Mouse (Mus musculus) hindbrain, embryonic 15.5 days (tissue): ENCODE data around the gene Rgl1. TPM values are rescaled to one million over a fixed set of nuclear protein-coding genes. Genes with fewer than 3 reads are reported as not detected.
"Not testable (repeated sequence)": the region's sequence is repeated elsewhere in the genome, so short reads cannot be mapped to it uniquely, and the experiment has no call there.

Experiments
- ATAC-seq: fragments of 200-750 bp; cut with Nextera tagmentation; 2 replicates; pipeline ENCODE4 v1.8.0; 2017; ENCODE audit warnings: low read depth, moderate number of reproducible peaks, moderate TSS enrichment; ENCODE audit not compliant: low FRiP score
- H3K27ac ChIP-seq: fragments of 300-500 bp; sonication (generic); replicated peaks from 2 replicates; pipeline ENCODE4 v1.5.1; 2015; ENCODE audit warnings: mild to moderate bottlenecking, inconsistent platforms
- H3K27me3 ChIP-seq: fragments of 300-500 bp; sonication (generic); 2 replicates; pipeline ENCODE4 v1.6.1; 2015; ENCODE audit warnings: control low read depth, inconsistent platforms
- H3K36me3 ChIP-seq: fragments of 300-500 bp; sonication (generic); 2 replicates; pipeline ENCODE4 v1.6.1; 2015; ENCODE audit warnings: control low read depth, inconsistent platforms
- H3K4me1 ChIP-seq: fragments of 300-500 bp; sonication (generic); replicated peaks from 2 replicates; pipeline ENCODE4 v1.6.1; 2015; ENCODE audit warnings: control low read depth, inconsistent platforms
- H3K4me2 ChIP-seq: fragments of 300-500 bp; sonication (generic); 2 replicates; pipeline ENCODE4 v1.6.1; 2015; ENCODE audit warnings: moderate library complexity, mild to moderate bottlenecking, inconsistent platforms
- H3K4me3 ChIP-seq: fragments of 300-500 bp; sonication (generic); 2 replicates; pipeline ENCODE4 v1.5.1; 2015; ENCODE audit warnings: mild to moderate bottlenecking, inconsistent platforms
- H3K9ac ChIP-seq: fragments of 300-500 bp; sonication (generic); 2 replicates; pipeline ENCODE4 v1.6.1; 2015; ENCODE audit warnings: inconsistent platforms
- H3K9me3 ChIP-seq: fragments of 300-500 bp; sonication (generic); 2 replicates; pipeline ENCODE4 v1.6.1; 2016; ENCODE audit warnings: control low read depth, inconsistent platforms
- WGBS: fragments of 180-500 bp; shearing (Covaris S2); methylation state at CpG from one replicate; pipeline ENCODE4 v1.1.7; 2015; 5-methylcytosine and 5-hydroxymethylcytosine counted together
- polyA plus RNA-seq: library from polyadenylated mRNA; unstranded; fragments of >200 nt; fragmentation: Nextera tagmentation; extraction: Ambion mirVana; gene quantifications from 2 replicates; pipeline ENCODE4 v1.2.1, GENCODE M21; 2015

The Rgl1 gene
- polyA plus RNA-seq, 1 experiment from 2014 or later, result 18.9 TPM

DNA sequence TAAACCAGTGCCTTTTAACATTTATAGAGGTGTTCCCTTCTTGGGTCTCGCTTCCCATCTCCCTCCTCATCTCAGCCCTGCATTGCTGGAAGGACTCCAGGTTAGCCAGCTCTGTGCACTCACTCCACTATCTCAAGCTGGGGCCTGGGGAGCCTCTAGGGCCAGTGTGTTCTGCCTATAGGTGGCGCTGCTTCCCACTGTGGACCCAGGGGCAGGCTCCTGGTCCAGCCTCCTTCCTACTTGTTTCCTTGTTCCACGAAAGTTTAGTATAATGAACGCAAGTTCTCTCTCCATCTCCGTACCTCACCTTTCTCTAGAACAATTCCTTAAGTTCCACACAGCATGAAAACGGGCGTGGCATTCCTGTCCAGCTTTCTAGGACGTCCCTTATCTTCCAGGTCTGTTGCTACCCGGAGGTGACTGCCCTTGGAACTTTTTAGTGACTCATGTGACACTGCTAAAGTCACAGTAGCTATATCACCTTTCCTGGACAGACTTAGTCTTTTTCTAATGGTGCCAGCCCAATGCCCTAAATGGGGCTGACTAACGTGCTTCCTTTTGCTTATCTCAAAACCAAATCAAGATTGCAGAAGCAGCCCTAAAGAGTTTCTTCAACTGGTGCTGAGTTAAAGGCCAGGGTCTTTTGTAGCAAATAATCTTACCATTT, 13.1 kb upstream of the Rgl1 start:
- no peak overlapping the region for H3K4me3 ChIP-seq
- peaks cover 15% of the 10 kb centered on the region for H3K36me3 ChIP-seq
- H3K9ac ChIP-seq, result no peak overlapping the region
- ATAC-seq, result no peak
- H3K4me1 ChIP-seq, result no peaks in the 10 kb centered on the region
- WGBS, result 38% methylated on average over 10 of the region's 10 CpGs
- H3K4me2 ChIP-seq, result no peak overlapping the region
- H3K27me3 ChIP-seq, result no peaks in the 10 kb centered on the region
- no peak overlapping the region for H3K27ac ChIP-seq
- H3K9me3 ChIP-seq, result no peaks in the 10 kb centered on the region

GRCm38 (mm10) chr1:152774601-152775000, 8.4 kb upstream of the Rgl1 start:
- H3K9me3 ChIP-seq, H3K4me2 ChIP-seq, H3K27me3 ChIP-seq, H3K4me1 ChIP-seq, ATAC-seq, H3K27ac ChIP-seq, H3K4me3 ChIP-seq, H3K9ac ChIP-seq: not testable (repeated sequence)
- 91% methylated on average over 3 of the region's 3 CpGs for WGBS
- H3K36me3 ChIP-seq, result peaks cover 42% of the 10 kb centered on the region

- ATAC-seq, result no peak
- H3K9me3 ChIP-seq, result no peaks in the 10 kb centered on the region
- no peak overlapping the region for H3K4me2 ChIP-seq
- H3K4me1 ChIP-seq, result peaks cover 16% of the 10 kb centered on the region
- WGBS, result 88% methylated on average over 9 of the region's 9 CpGs
- H3K36me3 ChIP-seq, result peaks cover 40% of the 10 kb centered on the region
- H3K9ac ChIP-seq, result no peak overlapping the region
- H3K4me3 ChIP-seq, result no peak overlapping the region
- no peaks in the 10 kb centered on the region for H3K27me3 ChIP-seq
- H3K27ac ChIP-seq, result no peak overlapping the region
These were observed 4.9 kb upstream of the Rgl1 start for GRCm38 (mm10) chr1:152771016-152771415.

DNA sequence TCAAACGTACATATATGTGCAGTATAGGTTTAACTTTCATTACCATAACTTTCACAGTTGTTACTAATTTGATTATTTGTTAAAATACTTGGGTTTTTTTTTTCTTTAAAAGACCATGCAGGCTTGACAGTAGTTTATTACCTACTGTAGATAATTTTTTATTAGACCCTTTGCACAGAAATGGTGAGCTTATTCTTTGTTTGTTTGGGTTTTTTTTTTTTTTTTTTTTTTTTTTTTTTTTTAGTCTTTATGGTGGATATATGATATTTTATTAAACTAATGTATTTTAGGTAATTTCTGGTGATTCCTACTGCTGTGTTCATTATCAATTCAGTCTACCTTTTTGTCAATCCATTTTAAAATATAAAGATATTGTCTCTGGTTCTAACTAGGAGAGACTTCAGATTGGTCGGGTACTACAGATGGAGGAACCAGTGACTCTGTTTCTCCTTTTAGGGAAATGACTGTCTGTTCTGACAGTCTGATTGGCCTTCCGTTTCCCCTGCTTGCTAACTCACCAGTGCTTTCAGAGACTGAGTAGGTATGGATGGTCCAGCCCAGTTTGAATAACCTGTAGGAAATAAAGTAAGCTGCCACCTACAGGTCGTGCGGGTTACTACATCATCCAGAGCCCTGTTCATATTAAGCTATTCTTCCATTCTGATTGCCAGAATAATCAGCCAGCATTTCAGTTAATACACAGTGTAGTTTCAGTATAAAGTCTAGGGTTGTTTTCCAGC, 1.8 kb upstream of the Rgl1 start:
- no peaks in the 10 kb centered on the region for H3K27me3 ChIP-seq
- peak overlapping the region; percentile 92 for H3K9ac ChIP-seq
- H3K27ac ChIP-seq, result no peak overlapping the region
- no peak for ATAC-seq
- peak overlapping the region; percentile 99 for H3K4me3 ChIP-seq
- peaks cover 31% of the 10 kb centered on the region for H3K4me1 ChIP-seq
- H3K36me3 ChIP-seq, result peaks cover 17% of the 10 kb centered on the region
- H3K4me2 ChIP-seq, result peak overlapping the region; percentile 92
- no peaks in the 10 kb centered on the region for H3K9me3 ChIP-seq
- 4% methylated on average over 5 of the region's 5 CpGs for WGBS

DNA sequence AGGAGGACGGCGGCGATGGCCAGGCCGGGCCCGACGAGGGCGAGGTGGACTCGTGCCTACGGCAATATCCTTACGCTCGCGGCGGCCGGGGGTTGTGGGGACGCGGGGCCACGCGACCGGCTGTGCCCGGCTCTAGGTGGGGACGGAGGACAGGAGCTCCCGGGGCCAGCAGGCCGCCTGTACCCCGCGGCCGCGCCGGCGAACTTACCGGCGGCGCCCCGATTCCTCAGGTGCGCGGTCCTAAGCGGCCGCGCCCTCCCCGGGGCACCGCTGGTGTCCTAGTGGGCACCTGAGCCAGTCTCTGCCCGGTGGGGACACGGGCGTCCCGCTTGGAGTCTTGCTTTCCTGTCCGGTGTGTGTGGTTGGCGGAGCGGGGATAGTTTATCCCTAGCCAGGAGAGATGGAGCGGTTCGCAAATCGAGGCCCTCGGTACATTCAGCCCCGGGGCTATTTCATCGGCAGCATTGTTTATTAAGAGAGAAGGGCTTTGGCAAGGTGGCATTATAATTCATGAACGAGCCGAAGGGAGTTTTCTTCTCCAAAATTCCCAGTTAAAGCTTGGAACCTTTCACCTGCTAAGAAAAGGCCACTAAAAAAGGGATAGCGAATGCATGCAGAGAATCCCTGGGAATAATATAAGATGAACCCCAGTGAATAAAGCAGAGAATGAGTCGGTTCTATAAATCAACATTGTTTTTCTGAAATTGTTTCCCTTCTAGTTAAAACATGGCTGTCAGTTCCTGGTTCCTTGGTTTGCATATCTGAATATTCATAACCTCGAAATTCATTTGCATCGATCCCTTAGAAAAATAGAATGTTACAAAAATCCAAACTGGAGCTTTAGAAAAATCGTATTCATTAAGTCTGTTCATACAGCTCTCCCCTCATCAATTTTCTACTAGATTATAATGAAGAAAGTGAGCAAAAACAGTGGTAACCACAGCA, 925 bp upstream of the Rgl1 start:
- Histone ChIP-seq H3K4me1 (peaks cover 31% of the 10 kb centered on the region), H3K4me2 (peak overlapping the region; percentile 92), H3K9ac (peak overlapping the region; percentile 92), H3K36me3 (peaks cover 10% of the 10 kb centered on the region), H3K9me3 (no peaks in the 10 kb centered on the region), H3K27ac (peak overlapping the region; percentile 91), H3K4me3 (peak overlapping the region; percentile 99), H3K27me3 (no peaks in the 10 kb centered on the region)
- peak; percentile 75 for ATAC-seq
- WGBS, result 1% methylated on average over 58 of the region's 60 CpGs

DNA sequence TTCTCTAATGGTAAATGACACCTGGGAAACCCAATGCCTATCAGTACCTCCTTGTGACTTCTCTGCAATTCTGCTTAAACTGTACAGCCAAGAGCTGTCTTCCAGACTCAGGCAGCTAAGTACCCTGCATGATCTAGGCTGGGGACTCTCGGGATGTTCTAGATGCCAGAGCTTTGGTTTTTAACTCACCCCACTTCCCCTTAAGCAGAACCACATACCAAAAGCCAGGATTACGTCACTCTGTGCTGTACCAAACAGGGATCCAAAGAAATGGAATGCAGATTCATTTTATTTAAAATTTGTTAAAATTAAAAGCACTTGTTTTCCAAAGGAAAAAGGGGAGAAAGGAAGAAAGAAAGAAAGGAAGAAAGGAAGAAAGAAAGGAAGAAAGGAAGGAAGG, 4.4 kb downstream of the Rgl1 start:
- Histone ChIP-seq H3K36me3 (no peaks in the 10 kb centered on the region), H3K9me3 (no peaks in the 10 kb centered on the region), H3K27ac (no peak overlapping the region), H3K4me3 (no peak overlapping the region), H3K4me1 (peaks cover 15% of the 10 kb centered on the region; the same call in 1 of the 2 replicates), H3K27me3 (no peaks in the 10 kb centered on the region), H3K4me2 (no peak overlapping the region), H3K9ac (no peak overlapping the region)
- 86% methylated on average over 2 of the region's 2 CpGs for WGBS
- ATAC-seq, result no peak

GRCm38 (mm10) chr1:152750312-152750965, 15.7 kb downstream of the Rgl1 start, which contains the start of gene Apobec4:
Gene Apobec4, plus strand, starts transcription at chr1:152750551.
- Histone ChIP-seq H3K27ac (no peak within 1 kb of the TSS), H3K27me3 (no peaks in the 10 kb centered on the region), H3K4me1 (peaks cover 10% of the 10 kb centered on the region; the same call in 1 of the 2 replicates), H3K9ac (no peak within 1 kb of the TSS), H3K9me3 (no peaks in the 10 kb centered on the region), H3K4me2 (no peak within 1 kb of the TSS), H3K36me3 (no peaks in the 10 kb centered on the region), H3K4me3 (no peak within 1 kb of the TSS)
- no peak for ATAC-seq
- 50% methylated on average over 13 of the region's 13 CpGs for WGBS

DNA sequence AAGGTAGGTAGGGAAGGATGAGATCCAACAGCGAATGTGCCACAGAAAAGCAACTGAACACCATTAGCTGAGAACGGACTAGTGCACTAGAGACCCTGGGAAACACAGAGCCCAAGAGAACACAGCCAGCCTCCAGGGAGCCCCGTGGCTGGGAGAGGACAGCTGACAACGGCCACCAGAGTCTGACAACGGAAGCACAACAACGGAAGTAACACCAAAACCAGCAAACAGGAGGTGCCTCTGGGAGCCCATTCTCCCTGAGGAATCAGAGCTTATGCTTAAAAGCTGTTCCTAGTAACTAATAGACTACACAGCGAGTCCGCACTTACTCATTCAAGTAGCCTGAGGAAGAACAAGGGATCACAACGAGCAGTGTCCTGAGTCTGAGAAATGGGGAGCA, 16.9 kb downstream of the Rgl1 start:
- WGBS, result 72% methylated on average over 9 of the region's 9 CpGs

DNA sequence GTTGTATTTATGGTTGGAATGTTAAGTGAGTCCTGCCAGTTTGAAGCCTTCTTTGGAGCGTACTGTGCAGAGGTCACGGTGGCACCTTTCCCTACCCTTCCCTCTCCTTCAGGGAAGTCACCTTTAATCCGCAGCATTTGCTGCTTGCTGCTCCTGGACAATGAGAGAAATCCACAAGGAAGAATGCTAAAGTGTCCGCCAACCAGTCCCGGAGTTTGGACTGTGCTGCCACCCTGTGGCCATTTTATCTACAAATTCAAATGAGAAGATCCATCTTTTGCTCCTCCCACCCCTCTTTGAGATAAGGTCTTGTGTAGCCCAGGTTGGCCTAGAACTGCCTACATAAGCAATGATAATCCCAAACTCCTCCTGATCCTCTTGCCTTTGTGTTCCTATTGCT, 19.7 kb downstream of the Rgl1 start:
- whole genome bisulfite sequencing, result 4% methylated on average over 5 of the region's 5 CpGs
- H3K4me1 ChIP-seq, result peaks cover 10% of the 10 kb centered on the region; the same call in 1 of the 2 replicates
- H3K4me2 ChIP-seq, result no peak overlapping the region
- H3K27me3 ChIP-seq, result no peaks in the 10 kb centered on the region
- ATAC-seq, result peak; percentile 73
- H3K9me3 ChIP-seq, result no peaks in the 10 kb centered on the region
- H3K36me3 ChIP-seq, result no peaks in the 10 kb centered on the region
- H3K4me3 ChIP-seq, result no peak overlapping the region
- no peak overlapping the region for H3K27ac ChIP-seq
- H3K9ac ChIP-seq, result no peak overlapping the region; the same call in 1 of the 2 replicates

More for the DNA sequence above, 16.9 kb downstream of the Rgl1 start:
- Histone ChIP-seq H3K4me1 (peaks cover 10% of the 10 kb centered on the region; the same call in 1 of the 2 replicates), H3K4me2 (no peak overlapping the region), H3K9ac (no peak overlapping the region), H3K36me3 (no peaks in the 10 kb centered on the region), H3K9me3 (no peaks in the 10 kb centered on the region), H3K27ac (no peak overlapping the region), H3K27me3 (no peaks in the 10 kb centered on the region), H3K4me3 (no peak overlapping the region)
- ATAC-seq, result no peak

GRCm38 (mm10) chr1:152743095-152743826, 22.9 kb downstream of the Rgl1 start:
- 73% methylated on average over 15 of the region's 15 CpGs for WGBS
- H3K4me3 ChIP-seq, result no peak overlapping the region
- H3K9me3 ChIP-seq, result no peaks in the 10 kb centered on the region
- H3K4me2 ChIP-seq, result no peak overlapping the region
- no peaks in the 10 kb centered on the region for H3K27me3 ChIP-seq
- no peaks in the 10 kb centered on the region for H3K36me3 ChIP-seq
- no peak overlapping the region for H3K9ac ChIP-seq
- no peak for ATAC-seq
- no peak overlapping the region for H3K27ac ChIP-seq
- H3K4me1 ChIP-seq, result 0 out of 2 replicates have a peak, but pooled peaks cover 2% of the 10 kb centered on the region

DNA sequence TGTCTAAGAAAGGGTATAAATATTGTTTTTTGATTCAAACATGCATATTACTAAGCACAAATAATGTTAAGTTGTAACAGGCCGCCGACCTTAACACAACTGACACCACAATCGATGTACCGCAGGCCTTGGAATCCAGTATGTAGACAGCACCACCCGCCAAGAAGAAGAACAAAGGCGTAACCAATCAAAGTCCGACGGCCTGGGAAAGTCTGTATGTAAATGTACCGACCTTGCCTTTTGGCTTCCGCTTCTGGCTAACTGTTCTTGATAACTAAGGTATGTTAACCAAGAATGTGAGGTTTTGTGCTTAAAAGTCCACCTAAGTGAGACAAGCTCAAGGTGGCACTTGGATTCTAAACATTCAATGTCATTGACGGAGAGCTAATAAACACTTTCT, 26.8 kb downstream of the Rgl1 start:
- WGBS, result 77% methylated on average over 11 of the region's 11 CpGs
- Histone ChIP-seq H3K36me3 (no peaks in the 10 kb centered on the region), H3K4me1 (no peaks in the 10 kb centered on the region), H3K4me2 (no peak overlapping the region), H3K4me3 (no peak overlapping the region), H3K27me3 (no peaks in the 10 kb centered on the region), H3K9me3 (no peaks in the 10 kb centered on the region), H3K9ac (no peak overlapping the region), H3K27ac (no peak overlapping the region)
- ATAC-seq, result no peak
